Mouse (Mus musculus) cerebellum, adult 2 months (tissue): Measurements from ENCODE around the gene Calcb. TPM values are rescaled to one million over a fixed set of nuclear protein-coding genes. Genes with fewer than 3 reads are reported as not detected.

Experiments used
- DNase-seq, 2 experiments: peaks; one replicate each; pipeline ENCODE4 v3.0.0; 2021
- H3K27ac ChIP-seq: fragments of 200-500 bp; 2 replicates; pipeline ENCODE4 v1.5.1; 2012; ENCODE audit warnings: low read length, control low read depth, inconsistent platforms; ENCODE audit not compliant: insufficient read depth
- H3K27me3 ChIP-seq: fragments of 200-500 bp; 2 replicates; pipeline ENCODE4 v1.6.1; 2012; ENCODE audit warnings: inconsistent platforms, mild to moderate bottlenecking, low read length, moderate library complexity; ENCODE audit not compliant: control insufficient read depth, insufficient read depth
- H3K4me1 ChIP-seq: fragments of 200-500 bp; 2 replicates; pipeline ENCODE4 v1.6.1; 2011; ENCODE audit warnings: low read length; ENCODE audit not compliant: control insufficient read depth, insufficient read depth
- H3K4me3 ChIP-seq: fragments of 200-500 bp; replicated peaks from 2 replicates; pipeline ENCODE3; 2011; ENCODE audit warnings: mild to moderate bottlenecking, low read depth, low read length, control low read depth; ENCODE audit not compliant: insufficient read depth
- CTCF ChIP-seq: fragments of 200-500 bp; IDR thresholded peaks from 2 replicates; pipeline ENCODE4 v1.5.1; 2011; ENCODE audit warnings: low read depth, mild to moderate bottlenecking, control low read depth, low read length, moderate library complexity, borderline replicate concordance; ENCODE audit not compliant: insufficient read depth
- POLR2A ChIP-seq: fragments of 200-500 bp; IDR thresholded peaks from 2 replicates; pipeline ENCODE4 v1.6.1; 2011; ENCODE audit warnings: low read length, control low read depth, borderline replicate concordance; ENCODE audit not compliant: insufficient read depth
- WGBS: fragments of 180-500 bp; shearing (Covaris S2); methylation state at CpG from one replicate; pipeline ENCODE4 v1.1.7; 2018; 5-methylcytosine and 5-hydroxymethylcytosine counted together
- polyA plus RNA-seq: library from polyadenylated mRNA; depleted of rRNA; stranded (reverse); fragments of >200 nt; gene quantifications from 2 replicates; pipeline ENCODE4 v1.2.3, GENCODE M21; 2012; rRNA removed

Calcb gene
- 3.8 and 4.5 TPM in 2 replicates for polyA plus RNA-seq

DNA sequence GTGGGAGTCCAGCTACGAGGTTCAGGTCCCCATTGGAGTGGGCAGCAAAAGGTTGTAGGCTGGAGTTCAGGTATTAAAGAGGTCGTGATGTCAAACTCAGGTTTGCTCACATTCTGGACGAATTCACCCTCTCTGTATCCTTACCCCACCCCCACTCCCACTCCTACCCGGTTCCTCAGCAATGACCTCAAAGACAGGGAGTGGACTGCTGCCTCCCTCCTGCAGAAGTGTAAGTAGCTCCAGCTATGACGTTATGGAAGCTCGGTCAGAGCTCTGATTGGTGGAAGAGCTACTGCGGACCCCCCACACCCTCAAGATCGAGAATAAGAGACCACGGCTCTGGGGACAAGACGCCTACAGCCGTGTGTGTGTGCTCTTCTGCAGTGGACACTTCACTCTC lies at the start of gene Calcb:
Gene Calcb, plus strand, starts transcription at position 344 of the 400 bp plus-strand sequence.
- no peak for DNase-seq
- Histone ChIP-seq H3K27me3 (no peaks in the 10 kb centered on the region), H3K4me3 (no peak within 1 kb of the TSS), H3K4me1 (no peaks in the 10 kb centered on the region), H3K27ac (no peak within 1 kb of the TSS)
- TF ChIP-seq CTCF (no peak), POLR2A (no peak)
- WGBS = 5% methylated on average over 11 of the region's 11 CpGs

DNA sequence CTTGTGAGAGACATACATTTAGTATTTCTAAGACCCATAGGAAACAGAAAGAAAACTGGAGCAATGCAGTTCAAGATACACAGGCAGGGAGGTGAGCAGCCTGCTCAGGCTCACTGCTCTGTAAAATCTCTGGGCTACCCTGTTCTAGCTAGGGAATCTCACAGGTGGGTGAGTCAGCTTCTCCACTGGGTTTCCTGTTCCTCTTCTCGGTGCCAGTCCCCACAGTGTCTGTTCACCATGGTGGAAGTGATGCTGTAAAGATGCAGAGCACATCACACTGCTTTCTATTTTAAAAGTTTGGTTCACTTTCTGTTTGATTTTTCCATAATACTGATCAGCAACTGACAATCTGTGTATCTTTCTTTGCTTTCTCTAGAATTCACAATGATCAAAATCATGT lies 47.0 kb upstream of the Calcb start:
- WGBS = 74% methylated on average over 1 of the region's 1 CpGs
- Histone ChIP-seq H3K4me1 (no peaks in the 10 kb centered on the region), H3K4me3 (no peak overlapping the region), H3K27me3 (no peaks in the 10 kb centered on the region), H3K27ac (no peak overlapping the region)
- no peak for TF ChIP-seq CTCF
- no peak for TF ChIP-seq POLR2A
- DNase-seq = no peak

DNA sequence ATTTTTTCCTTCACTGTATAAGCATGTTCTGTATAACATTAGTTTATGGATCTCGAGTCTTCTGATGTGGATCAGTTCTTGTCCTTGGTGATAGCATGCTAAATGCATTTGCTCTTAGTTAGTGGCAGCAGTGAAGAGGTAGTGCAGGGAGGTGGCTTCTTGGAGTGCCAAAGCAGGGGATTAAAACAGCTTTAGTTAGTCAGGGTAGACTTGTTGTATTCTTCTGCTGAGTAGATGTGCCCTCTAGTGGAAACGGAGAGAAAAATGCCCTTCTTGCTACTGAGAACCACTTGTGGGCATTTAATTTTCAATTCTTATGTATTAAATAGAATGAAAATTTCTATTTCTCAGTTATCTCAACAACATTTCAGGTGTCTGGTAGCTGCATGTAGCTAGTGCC lies 45.7 kb upstream of the Calcb start:
- WGBS = 32% methylated on average over 2 of the region's 2 CpGs
- Histone ChIP-seq H3K27me3 (no peaks in the 10 kb centered on the region), H3K27ac (no peak overlapping the region), H3K4me3 (no peak overlapping the region), H3K4me1 (no peaks in the 10 kb centered on the region)
- TF ChIP-seq POLR2A (no peak), CTCF (peak; percentile 11; the same call in 1 of the 2 replicates)
- DNase-seq = peak in 1 of 2 experiments; percentile 3

DNA sequence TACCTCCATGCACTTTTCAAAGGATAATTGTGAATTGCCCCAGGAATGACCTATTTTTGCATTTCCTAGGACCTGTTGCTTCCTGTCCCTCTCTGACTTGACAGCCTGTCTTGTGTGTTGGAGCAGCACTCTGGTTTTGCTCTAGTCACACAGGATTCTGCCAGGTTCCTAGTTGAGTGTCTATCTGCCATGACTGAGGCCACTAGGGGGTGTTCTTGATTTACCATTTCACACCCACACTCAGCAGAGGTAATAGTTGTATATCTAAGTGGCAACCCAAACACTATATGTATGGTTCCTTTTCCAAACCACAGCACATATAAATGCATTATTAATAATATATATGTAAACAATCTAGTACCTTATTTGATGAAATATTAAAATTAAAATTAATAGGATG lies 26.1 kb upstream of the Calcb start:
- no peak overlapping the region for H3K4me3 ChIP-seq
- DNase-seq = no peak
- no peaks in the 10 kb centered on the region for H3K27me3 ChIP-seq
- H3K4me1 ChIP-seq = no peaks in the 10 kb centered on the region
- no peak for TF ChIP-seq POLR2A
- no peak for TF ChIP-seq CTCF
- no peak overlapping the region for H3K27ac ChIP-seq

DNA sequence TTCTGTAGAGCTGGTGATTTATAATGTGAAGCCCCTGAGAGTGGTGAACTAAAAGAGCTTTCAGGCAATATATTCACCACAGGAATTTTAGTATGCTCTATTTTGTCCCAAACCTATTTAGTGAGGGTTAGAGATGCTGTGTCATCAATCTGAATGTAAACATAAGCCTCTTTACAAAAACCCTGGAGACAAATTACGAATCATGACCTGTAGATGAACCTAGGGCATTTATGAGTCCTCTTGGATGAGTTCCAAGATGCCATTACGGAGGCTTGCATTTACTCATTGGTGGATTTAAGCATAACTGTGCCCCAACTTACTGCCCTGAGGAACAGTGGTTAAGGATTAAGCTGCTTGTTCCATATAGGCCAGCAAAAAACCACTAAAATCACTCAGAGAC lies 17.6 kb upstream of the Calcb start:
- DNase-seq = no peak
- no peaks in the 10 kb centered on the region for H3K27me3 ChIP-seq
- no peak overlapping the region for H3K27ac ChIP-seq
- no peaks in the 10 kb centered on the region for H3K4me1 ChIP-seq
- TF ChIP-seq POLR2A (no peak), CTCF (no peak)
- 36% methylated on average over 2 of the region's 2 CpGs for WGBS
- no peak overlapping the region for H3K4me3 ChIP-seq

DNA sequence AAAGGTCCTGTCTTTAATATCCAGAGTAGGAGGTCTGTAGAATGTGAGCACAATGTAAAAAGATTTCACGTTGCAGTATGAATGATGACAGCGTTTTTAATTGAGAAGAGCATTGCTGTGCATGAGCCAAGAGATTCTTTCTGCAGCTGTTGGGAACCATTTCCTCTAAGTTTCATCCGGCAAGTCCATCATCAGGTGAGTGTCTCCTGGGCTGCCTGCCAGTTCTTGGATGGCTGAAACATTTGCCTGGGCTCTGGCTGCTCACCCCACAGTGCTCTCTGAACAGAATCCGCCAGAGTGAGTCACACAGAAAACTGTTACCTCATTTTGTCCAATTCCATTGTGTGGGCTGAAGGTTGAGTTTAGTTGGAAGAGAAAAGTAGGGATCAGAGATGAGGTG lies 11.7 kb upstream of the Calcb start:
- no peaks in the 10 kb centered on the region for H3K27me3 ChIP-seq
- WGBS = 35% methylated on average over 4 of the region's 4 CpGs
- DNase-seq = no peak

DNA sequence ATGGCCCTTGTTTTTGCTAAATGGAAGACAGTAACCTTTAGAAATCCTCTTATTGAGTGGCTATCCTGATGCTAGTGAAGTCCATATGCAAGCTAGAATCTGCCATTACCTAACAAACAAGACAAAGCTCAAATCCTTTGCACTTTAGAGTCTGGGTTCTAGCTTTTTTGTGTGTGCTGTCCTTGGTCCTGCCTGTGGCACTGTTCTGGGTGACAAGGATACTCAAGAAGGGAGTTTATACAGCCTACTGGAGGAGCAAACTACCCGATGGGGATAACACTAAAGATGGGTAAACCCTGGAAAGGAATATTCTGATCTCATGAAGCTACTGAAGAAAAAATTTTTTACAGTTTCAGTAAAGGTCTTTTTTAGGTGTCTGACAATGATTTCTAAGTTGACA lies 11.0 kb upstream of the Calcb start:
- Histone ChIP-seq H3K27ac (no peak overlapping the region), H3K27me3 (no peaks in the 10 kb centered on the region), H3K4me1 (no peaks in the 10 kb centered on the region), H3K4me3 (no peak overlapping the region)
- WGBS = 90% methylated on average over 1 of the region's 1 CpGs
- no peak for DNase-seq
- no peak for TF ChIP-seq CTCF
- no peak for TF ChIP-seq POLR2A

More for the DNA sequence above, 11.7 kb upstream of the Calcb start:
- TF ChIP-seq POLR2A (no peak), CTCF (no peak)
- no peak overlapping the region for H3K27ac ChIP-seq
- no peak overlapping the region for H3K4me3 ChIP-seq
- H3K4me1 ChIP-seq = no peaks in the 10 kb centered on the region

DNA sequence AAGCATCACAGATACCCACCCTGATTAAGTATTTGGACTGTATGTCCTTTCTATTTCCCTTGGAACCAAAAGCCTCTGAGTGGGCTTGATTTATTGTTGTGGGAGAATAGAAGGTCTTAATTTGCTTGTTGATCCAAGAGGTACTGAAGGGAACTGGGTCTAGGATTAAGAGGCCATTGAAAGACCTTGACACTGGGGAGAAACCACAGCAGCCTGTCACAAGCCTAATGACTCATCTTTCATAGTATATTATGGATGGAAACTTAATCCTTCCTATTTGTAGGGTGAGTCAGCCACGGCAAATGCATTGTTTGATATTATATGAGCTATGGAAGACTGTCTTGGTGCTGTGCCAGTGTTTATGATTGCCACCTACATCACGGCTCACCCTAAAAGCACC lies 8.0 kb upstream of the Calcb start:
- no peak overlapping the region for H3K27ac ChIP-seq
- H3K4me3 ChIP-seq = no peak overlapping the region
- no peak for DNase-seq
- no peaks in the 10 kb centered on the region for H3K4me1 ChIP-seq
- H3K27me3 ChIP-seq = no peaks in the 10 kb centered on the region
- 89% methylated on average over 2 of the region's 2 CpGs for WGBS
- TF ChIP-seq CTCF (no peak), POLR2A (no peak)

DNA sequence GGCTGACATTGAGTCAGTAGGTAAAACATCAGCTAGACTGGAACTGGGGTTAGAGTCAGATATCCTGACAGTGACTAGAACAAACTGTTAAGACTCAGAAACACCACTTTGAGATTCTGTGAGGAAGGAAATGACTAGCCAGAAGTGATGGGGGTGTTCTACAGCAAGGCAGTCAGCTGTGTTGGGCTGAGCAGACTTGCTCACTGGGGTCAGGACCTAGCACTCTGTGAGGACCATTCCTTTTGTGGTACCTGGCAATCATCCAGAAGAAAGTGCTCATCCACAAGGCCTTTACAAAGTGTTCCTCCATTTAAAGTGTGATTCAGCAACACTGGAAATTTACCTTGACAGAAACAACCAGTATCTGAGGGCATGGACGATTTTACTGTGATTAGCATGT lies 5.9 kb upstream of the Calcb start:
- H3K27ac ChIP-seq = no peak overlapping the region
- no peak for DNase-seq
- 69% methylated on average over 1 of the region's 1 CpGs for WGBS
- TF ChIP-seq POLR2A = no peak
- no peak for TF ChIP-seq CTCF
- H3K27me3 ChIP-seq = no peaks in the 10 kb centered on the region
- H3K4me3 ChIP-seq = no peak overlapping the region
- H3K4me1 ChIP-seq = no peaks in the 10 kb centered on the region
